Mouse (Mus musculus) embryonic facial prominence, embryonic 12.5 days (tissue): ENCODE measurements around the gene Cnnm3. TPM values are rescaled to one million over a fixed set of nuclear protein-coding genes. Genes with fewer than 3 reads are reported as not detected.

Experiments used
- ATAC-seq: fragments of 200-750 bp; cut with Nextera tagmentation; 2 replicates; pipeline ENCODE4 v1.8.0; 2017; ENCODE audit not compliant: insufficient number of reproducible peaks, insufficient read depth, low FRiP score, low TSS enrichment
- H3K27ac ChIP-seq: fragments of 300-500 bp; sonication (generic); 2 replicates; pipeline ENCODE4 v1.5.1; 2016; ENCODE audit warnings: mild to moderate bottlenecking
- H3K27me3 ChIP-seq: fragments of 300-500 bp; sonication (generic); 2 replicates; pipeline ENCODE4 v1.6.1; 2016; ENCODE audit warnings: mild to moderate bottlenecking, moderate library complexity
- H3K36me3 ChIP-seq: fragments of 300-500 bp; sonication (generic); 2 replicates; pipeline ENCODE4 v1.6.1; 2016; ENCODE audit warnings: mild to moderate bottlenecking
- H3K4me1 ChIP-seq: fragments of 300-500 bp; sonication (generic); 2 replicates; pipeline ENCODE4 v1.6.1; 2016
- H3K4me2 ChIP-seq: fragments of 300-500 bp; sonication (generic); replicated peaks from 2 replicates; pipeline ENCODE4 v1.6.1; 2016; ENCODE audit warnings: mild to moderate bottlenecking, moderate library complexity
- H3K4me3 ChIP-seq: fragments of 300-500 bp; sonication (generic); 2 replicates; pipeline ENCODE4 v1.5.1; 2016; ENCODE audit warnings: mild to moderate bottlenecking
- H3K9ac ChIP-seq: fragments of 300-500 bp; sonication (generic); 2 replicates; pipeline ENCODE4 v1.6.1; 2016; ENCODE audit warnings: mild to moderate bottlenecking, moderate library complexity
- H3K9me3 ChIP-seq: fragments of 300-500 bp; sonication (generic); 2 replicates; pipeline ENCODE4 v1.6.1; 2016; ENCODE audit warnings: mild to moderate bottlenecking, moderate library complexity
- WGBS: fragments of 180-500 bp; shearing (Covaris S2); methylation state at CpG from one replicate; pipeline ENCODE4 v1.1.7; 2016; 5-methylcytosine and 5-hydroxymethylcytosine counted together
- polyA plus RNA-seq: library from polyadenylated mRNA; unstranded; fragments of >200 nt; fragmentation: Nextera tagmentation; extraction: Ambion mirVana; gene quantifications from 2 replicates; pipeline ENCODE4 v1.2.1, GENCODE M21; 2016

Gene Cnnm3
- polyA plus RNA-seq, 1 experiment from 2014 or later = 4.3 TPM

DNA sequence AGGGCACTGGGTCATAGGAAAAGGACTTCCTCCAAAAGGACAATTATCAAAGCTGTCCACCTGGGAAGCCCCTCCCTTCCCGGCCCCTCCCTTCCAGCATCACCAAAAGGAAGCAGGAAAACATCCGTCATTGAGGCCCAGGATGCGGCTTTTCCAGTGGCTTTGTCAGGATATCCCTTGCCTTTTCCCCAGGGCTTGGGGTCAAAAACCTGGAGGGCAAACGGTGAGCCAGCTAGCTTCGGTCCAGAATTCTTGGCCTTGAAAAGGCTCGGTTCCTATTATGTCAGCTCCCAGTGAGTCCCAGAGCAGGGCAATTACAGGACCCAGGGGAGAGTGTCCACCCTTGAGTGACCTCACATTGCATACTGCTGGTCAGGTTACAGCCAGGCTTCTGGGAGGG, 49.2 kb downstream of the Cnnm3 start:
- Histone ChIP-seq H3K9me3 (no peaks in the 10 kb centered on the region), H3K4me2 (no peak overlapping the region), H3K27ac (no peak overlapping the region), H3K9ac (no peak overlapping the region), H3K4me3 (no peak overlapping the region), H3K27me3 (no peaks in the 10 kb centered on the region), H3K4me1 (peaks cover 23% of the 10 kb centered on the region), H3K36me3 (no peaks in the 10 kb centered on the region)
- no peak for ATAC-seq
- 44% methylated on average over 6 of the region's 6 CpGs for WGBS

DNA sequence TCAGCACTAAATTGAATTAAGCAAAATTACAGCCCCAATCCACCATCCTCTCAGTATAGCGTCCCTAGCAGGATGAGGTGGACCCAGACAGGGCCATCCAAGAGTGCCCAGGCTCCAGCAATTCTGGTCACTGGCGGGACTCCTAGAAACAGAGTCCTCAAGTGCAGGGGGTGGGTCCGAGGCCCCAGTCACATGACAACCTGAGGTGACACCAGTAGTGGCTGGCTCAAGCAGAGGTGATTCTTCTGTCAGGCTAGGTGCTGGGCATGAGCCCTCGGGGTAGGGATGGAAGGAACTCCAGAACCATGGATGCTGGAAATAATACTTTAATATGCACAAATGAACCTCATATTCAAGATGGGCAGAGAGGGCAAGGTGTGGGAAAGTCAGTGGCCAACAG, 50.7 kb downstream of the Cnnm3 start:
- H3K4me2 ChIP-seq = no peak overlapping the region
- no peaks in the 10 kb centered on the region for H3K9me3 ChIP-seq
- no peak for ATAC-seq
- H3K4me1 ChIP-seq = peaks cover 31% of the 10 kb centered on the region
- H3K27me3 ChIP-seq = no peaks in the 10 kb centered on the region
- 62% methylated on average over 4 of the region's 4 CpGs for WGBS
- no peaks in the 10 kb centered on the region for H3K36me3 ChIP-seq
- H3K9ac ChIP-seq = no peak overlapping the region
- no peak overlapping the region for H3K4me3 ChIP-seq
- H3K27ac ChIP-seq = no peak overlapping the region

DNA sequence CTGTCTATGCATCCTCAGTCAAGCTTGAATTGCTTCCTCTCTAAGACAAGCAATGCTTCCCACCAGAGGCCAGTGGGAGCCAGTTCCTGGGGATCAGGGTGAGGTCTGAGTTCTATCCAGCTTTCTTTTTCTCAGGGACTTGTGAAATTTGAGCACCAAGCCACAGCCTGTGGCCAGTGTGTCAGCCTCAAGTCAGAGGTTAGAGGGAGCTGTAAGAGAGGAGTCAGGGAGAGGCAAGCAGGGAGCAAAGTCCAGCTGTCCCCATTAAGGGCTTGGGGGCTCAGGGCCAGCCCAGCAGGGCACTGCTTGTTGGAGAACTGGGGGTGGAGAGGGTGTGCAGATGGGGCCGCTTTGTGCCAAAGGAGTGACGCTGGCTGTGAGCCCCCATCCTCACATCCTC, 51.5 kb downstream of the Cnnm3 start:
- no peak for ATAC-seq
- WGBS = 75% methylated on average over 2 of the region's 2 CpGs
- H3K27ac ChIP-seq = no peak overlapping the region

DNA sequence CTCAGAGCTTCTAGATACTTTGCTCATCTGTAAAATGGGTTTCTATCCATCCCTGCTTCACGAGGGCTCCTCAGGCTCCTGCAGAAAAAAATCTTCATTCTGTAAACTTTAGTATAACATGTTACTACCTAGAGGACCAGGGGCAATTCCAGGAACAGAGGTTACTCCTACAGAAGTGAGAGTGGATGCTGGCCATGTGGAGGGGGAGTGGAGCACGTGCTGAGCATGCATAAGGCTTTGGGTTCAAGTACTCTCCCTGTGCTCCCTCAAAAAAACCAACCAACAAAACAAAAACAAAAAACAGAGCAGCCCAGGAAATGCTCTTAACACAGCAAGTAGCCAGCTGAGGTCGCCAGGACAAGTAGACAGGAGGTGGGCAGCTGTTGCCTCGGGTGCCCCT, 52.0 kb downstream of the Cnnm3 start:
- Histone ChIP-seq H3K36me3 (no peaks in the 10 kb centered on the region), H3K4me1 (peaks cover 38% of the 10 kb centered on the region), H3K27me3 (no peaks in the 10 kb centered on the region), H3K4me3 (no peak overlapping the region), H3K4me2 (no peak overlapping the region), H3K27ac (no peak overlapping the region), H3K9ac (no peak overlapping the region), H3K9me3 (no peaks in the 10 kb centered on the region)
- ATAC-seq = no peak
- 63% methylated on average over 4 of the region's 4 CpGs for WGBS

More for the DNA sequence above, 51.5 kb downstream of the Cnnm3 start:
- Histone ChIP-seq H3K4me2 (no peak overlapping the region), H3K4me3 (no peak overlapping the region), H3K9me3 (no peaks in the 10 kb centered on the region), H3K36me3 (no peaks in the 10 kb centered on the region), H3K4me1 (peaks cover 36% of the 10 kb centered on the region), H3K27me3 (no peaks in the 10 kb centered on the region), H3K9ac (no peak overlapping the region)

DNA sequence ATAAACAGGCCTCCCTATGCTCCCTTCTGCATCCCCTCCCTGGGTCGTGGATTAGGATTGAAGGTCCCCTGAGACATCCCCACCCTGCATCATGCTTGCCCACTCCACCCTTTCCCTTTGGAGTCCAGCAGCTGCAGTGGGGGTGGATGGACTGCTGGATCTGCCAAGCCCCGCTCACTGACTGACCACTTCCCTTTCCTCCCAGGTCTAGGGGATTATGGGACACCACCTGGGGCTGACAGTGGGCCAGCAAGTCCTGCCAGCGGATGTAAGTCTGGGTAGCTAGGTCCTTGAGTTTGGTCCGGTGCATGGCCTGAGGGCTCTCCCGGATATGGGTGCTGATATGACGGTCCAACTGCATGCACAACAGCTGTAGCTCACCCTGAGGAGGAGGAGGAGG, 52.4 kb downstream of the Cnnm3 start:
- H3K27ac ChIP-seq = no peak overlapping the region

DNA sequence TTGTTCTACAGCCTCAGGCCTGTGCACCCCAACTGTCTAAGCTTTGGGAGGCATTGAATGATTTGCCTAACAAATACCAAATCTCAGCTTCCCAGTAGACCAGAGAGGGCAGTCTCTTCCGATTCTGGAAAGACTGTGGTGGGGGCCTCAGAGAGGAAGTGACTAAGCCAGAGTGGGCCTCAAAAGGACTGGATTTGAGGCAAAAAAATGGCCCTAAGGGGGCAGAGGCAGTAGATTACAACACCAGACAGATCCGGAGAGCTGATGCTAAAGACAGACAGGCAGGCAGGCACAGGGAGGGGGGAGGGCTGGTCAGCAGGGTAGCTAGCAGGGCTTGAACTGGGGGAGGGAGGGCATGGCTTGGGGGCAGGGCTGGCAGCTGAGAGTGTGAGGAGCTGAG, 54.8 kb downstream of the Cnnm3 start:
- H3K27me3 ChIP-seq = no peaks in the 10 kb centered on the region
- no peaks in the 10 kb centered on the region for H3K9me3 ChIP-seq
- no peak overlapping the region for H3K4me3 ChIP-seq
- H3K4me1 ChIP-seq = peaks cover 28% of the 10 kb centered on the region
- no peak overlapping the region for H3K4me2 ChIP-seq
- H3K27ac ChIP-seq = no peak overlapping the region
- WGBS = 8% methylated on average over 2 of the region's 2 CpGs
- ATAC-seq = no peak
- no peaks in the 10 kb centered on the region for H3K36me3 ChIP-seq
- H3K9ac ChIP-seq = no peak overlapping the region

More for the DNA sequence above, 52.4 kb downstream of the Cnnm3 start:
- Histone ChIP-seq H3K4me3 (no peak overlapping the region), H3K9ac (no peak overlapping the region), H3K27me3 (no peaks in the 10 kb centered on the region), H3K4me2 (no peak overlapping the region), H3K9me3 (no peaks in the 10 kb centered on the region), H3K36me3 (no peaks in the 10 kb centered on the region), H3K4me1 (peaks cover 33% of the 10 kb centered on the region)
- 84% methylated on average over 6 of the region's 6 CpGs for WGBS
- ATAC-seq = no peak

DNA sequence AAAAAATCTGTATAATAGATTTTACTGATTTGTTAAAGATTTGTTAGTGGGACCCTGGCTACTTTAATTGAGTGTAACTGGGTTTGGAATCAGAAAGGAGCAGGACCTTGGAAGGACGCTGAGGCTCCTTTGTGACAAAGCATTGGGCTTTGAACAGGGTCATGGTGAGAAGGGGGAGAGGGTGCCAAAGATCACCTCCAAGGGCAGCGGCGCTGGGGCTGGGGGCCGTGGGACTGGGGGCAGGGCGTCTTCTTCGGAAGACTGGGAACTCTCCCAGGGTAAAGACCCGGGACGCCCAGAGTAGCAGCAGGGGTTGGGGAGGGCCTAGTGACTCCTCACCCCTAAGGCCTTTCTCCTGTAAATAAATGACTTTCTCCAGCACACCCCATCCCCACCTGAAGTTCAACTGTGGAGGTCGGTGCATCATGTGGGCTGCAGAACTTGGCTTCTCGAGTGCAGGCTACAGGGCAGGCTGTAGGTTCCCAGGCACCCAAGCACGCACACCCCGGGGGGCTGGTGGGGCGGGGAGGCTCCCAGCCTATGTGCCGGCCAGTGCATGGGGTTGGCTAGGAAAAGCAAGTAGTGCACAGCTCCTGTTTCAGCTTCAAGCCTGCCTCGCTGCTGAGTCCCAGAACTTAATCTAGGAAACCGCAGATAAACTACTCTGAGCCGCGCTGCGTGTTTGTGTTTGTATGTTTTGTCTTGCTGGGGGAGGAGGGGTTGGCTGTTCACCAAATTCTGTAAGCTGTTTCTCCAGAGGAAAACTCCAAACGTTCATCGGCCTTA, 56.3 kb downstream of the Cnnm3 start:
- Histone ChIP-seq H3K9me3 (no peaks in the 10 kb centered on the region), H3K36me3 (no peaks in the 10 kb centered on the region), H3K4me1 (peaks cover 22% of the 10 kb centered on the region), H3K9ac (no peak overlapping the region), H3K4me3 (no peak overlapping the region), H3K4me2 (no peak overlapping the region), H3K27me3 (no peaks in the 10 kb centered on the region), H3K27ac (peak overlapping the region; percentile 38; the same call in 1 of the 2 replicates)
- ATAC-seq = no peak; the same call in 1 of the 2 replicates
- WGBS = 38% methylated on average over 21 of the region's 21 CpGs

DNA sequence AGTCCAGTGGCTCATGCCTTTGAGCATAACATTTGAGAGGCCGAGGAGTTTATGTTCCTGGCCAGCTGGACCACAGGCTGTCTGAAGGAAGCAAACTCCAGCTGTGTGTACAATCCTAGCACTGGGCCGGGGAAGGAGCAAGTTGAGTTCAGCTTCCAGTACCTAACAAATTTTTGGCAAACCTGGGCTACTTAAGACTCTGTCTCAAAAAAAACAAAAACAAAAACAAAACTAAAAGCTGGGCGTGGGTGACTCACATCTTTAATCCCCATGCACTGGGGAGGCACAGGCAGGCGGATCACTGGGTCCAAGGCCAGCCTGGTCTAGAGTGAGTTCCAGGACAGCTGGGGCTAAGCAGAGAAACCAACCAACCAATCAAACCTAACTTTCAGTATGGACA, 57.1 kb downstream of the Cnnm3 start:
- WGBS = 81% methylated on average over 4 of the region's 4 CpGs
- Histone ChIP-seq H3K36me3 (no peaks in the 10 kb centered on the region), H3K4me2 (no peak overlapping the region), H3K27me3 (no peaks in the 10 kb centered on the region), H3K4me1 (peaks cover 22% of the 10 kb centered on the region), H3K27ac (no peak overlapping the region), H3K4me3 (no peak overlapping the region), H3K9ac (no peak overlapping the region), H3K9me3 (no peaks in the 10 kb centered on the region)
- ATAC-seq = no peak

DNA sequence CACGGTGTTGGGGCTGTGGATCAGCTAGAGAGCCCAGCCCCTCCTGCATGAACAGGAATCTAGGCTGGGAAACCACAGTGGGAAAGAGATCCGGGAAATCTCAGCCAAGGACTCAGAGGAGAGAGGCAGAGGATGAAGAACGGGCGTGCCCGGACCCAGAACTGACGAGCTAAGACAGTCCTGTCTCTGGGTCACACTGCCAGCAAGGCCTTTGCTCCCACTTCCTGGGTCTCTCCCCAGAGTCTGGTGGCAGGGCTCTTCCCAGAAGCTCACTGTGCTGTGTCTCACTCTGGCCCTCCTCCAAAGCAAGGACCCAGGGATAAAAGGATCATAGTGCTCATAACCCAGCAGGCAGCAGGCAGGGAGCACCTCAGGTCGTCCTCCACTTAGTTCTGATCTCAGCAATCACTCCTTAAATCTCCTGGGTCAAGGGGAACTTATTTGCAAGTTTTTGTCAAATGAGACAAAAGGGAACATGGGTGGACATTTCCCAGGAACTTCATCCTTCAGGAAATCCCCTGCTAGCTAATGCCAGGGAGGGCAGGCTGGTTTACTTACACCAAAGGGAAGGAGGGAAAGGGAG, 58.1 kb downstream of the Cnnm3 start:
- 49% methylated on average over 7 of the region's 7 CpGs for WGBS

DNA sequence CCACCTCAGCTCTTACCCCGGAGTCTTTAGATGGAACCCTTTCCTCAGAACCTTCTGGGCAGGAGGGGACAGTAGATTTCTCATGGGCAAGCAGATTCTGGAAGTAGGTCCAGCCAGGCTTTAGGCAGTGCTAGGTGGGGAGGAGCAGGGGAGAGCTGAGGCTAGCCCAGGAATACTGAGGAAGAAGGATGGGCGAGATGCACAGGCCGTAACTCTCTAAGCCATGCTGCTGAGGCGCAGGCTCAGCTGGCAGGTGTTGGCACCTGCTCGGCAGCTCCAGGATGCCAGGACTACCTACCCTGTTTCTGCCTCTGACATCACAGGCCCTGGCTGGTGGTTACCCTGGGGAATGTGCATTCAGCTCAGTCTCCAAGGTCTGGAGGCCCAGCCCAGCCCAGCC, 58.7 kb downstream of the Cnnm3 start:
- no peak for ATAC-seq
- Histone ChIP-seq H3K4me2 (no peak overlapping the region), H3K27ac (no peak overlapping the region), H3K36me3 (no peaks in the 10 kb centered on the region), H3K27me3 (no peaks in the 10 kb centered on the region), H3K9ac (no peak overlapping the region), H3K9me3 (no peaks in the 10 kb centered on the region), H3K4me3 (no peak overlapping the region), H3K4me1 (peaks cover 32% of the 10 kb centered on the region)
- WGBS = 94% methylated on average over 5 of the region's 5 CpGs

More for the DNA sequence above, 58.1 kb downstream of the Cnnm3 start:
- H3K4me3 ChIP-seq = no peak overlapping the region
- H3K27ac ChIP-seq = no peak overlapping the region
- no peak overlapping the region for H3K9ac ChIP-seq
- no peaks in the 10 kb centered on the region for H3K9me3 ChIP-seq
- ATAC-seq = no peak
- H3K4me2 ChIP-seq = no peak overlapping the region
- H3K27me3 ChIP-seq = no peaks in the 10 kb centered on the region
- H3K4me1 ChIP-seq = peaks cover 32% of the 10 kb centered on the region
- no peaks in the 10 kb centered on the region for H3K36me3 ChIP-seq

DNA sequence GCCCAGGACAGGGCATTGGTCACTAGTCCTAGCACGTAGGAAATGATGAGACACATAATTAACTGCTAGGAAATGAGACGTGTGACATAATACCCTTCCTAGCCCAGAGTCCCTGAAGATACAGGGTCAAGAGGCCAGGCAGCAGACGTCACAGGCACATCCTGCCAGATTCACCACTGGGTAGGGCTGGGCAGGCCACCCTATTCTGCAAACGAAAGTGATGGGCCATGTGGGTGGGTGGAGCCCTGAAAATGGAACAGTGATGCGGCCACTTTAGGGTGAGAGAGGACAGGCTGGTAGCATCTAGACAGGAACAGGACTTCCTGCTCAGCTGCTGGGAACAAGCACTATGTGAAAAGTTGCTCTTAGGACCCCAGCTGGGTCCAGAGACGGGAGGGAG, 60.0 kb downstream of the Cnnm3 start:
- no peak overlapping the region for H3K4me3 ChIP-seq
- no peaks in the 10 kb centered on the region for H3K9me3 ChIP-seq
- H3K4me1 ChIP-seq = peaks cover 38% of the 10 kb centered on the region
- H3K27me3 ChIP-seq = no peaks in the 10 kb centered on the region
- H3K9ac ChIP-seq = no peak overlapping the region
- ATAC-seq = no peak
- no peak overlapping the region for H3K27ac ChIP-seq
- WGBS = 34% methylated on average over 6 of the region's 6 CpGs
- no peaks in the 10 kb centered on the region for H3K36me3 ChIP-seq
- H3K4me2 ChIP-seq = no peak overlapping the region

DNA sequence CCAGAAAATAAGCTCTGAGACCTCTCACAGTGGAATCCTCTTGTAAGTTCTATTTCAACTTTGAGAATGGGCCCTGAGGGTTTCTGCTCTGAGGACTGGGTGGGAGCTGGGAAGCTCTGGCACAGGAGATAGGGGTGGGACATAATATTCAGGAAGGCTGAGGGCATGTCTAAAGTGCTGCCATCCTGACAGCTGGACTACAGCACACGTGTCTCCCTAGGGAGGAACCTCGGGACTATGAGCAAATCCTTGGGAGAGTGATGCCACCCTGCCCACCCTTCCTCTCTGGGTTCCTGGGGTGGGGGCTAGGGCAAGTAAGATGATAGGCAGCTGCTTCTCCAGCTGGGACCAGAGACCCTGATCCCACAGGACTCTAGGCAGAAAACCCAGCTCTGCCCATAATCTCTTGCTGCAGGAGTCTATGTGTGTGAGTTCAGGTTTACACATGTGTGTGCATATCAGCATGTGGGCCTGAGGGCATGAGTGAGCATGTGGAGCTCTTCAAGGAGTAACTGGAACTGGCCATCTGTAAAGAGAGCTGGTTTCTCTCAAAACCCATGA, 60.6 kb downstream of the Cnnm3 start:
- no peaks in the 10 kb centered on the region for H3K9me3 ChIP-seq
- no peak overlapping the region for H3K27ac ChIP-seq
- H3K9ac ChIP-seq = no peak overlapping the region
- no peak overlapping the region for H3K4me3 ChIP-seq
- peaks cover 39% of the 10 kb centered on the region for H3K4me1 ChIP-seq
- H3K4me2 ChIP-seq = no peak overlapping the region
- H3K36me3 ChIP-seq = no peaks in the 10 kb centered on the region
- WGBS = 74% methylated on average over 2 of the region's 2 CpGs
- H3K27me3 ChIP-seq = no peaks in the 10 kb centered on the region
- no peak for ATAC-seq
